Comparison of ENCODE assay signal across 17 mouse cellular contexts in genomic region chr11:36537573-36538133, GRCm38 (mm10).
"Had no signal": no experiment of that assay in that cellular context is flagged by ENCODE, and none has a peak within 500 bp of the region (broad histone marks: within the 10 kb centered on the region; RNA-seq: fewer than 3 reads in every experiment).

No protein-coding gene starts in this region.

- H3K4me2 ChIP-seq: lung, embryonic 14.5 days; midbrain, embryonic 12.5 days; neural tube, embryonic 13.5 days; neural tube, embryonic 15.5 days had no signal

- H3K27ac ChIP-seq: midbrain, embryonic 12.5 days; neural tube, embryonic 13.5 days; neural tube, embryonic 15.5 days had no signal

- H3K4me3 ChIP-seq: midbrain, embryonic 12.5 days; myocyte; neural tube, embryonic 13.5 days; neural tube, embryonic 15.5 days had no signal

- H3K27me3 ChIP-seq: midbrain, embryonic 12.5 days; neural tube, embryonic 13.5 days; neural tube, embryonic 15.5 days had no signal

- H3K9ac ChIP-seq: lung, embryonic 14.5 days; midbrain, embryonic 12.5 days; neural tube, embryonic 13.5 days; neural tube, embryonic 15.5 days had no signal

- DNase-seq: lung, adult 18-20 months; lung, embryonic 14.5 days; midbrain, embryonic 14.5 days; retina, postnatal 1 day; right cerebral cortex, adult 18-20 months; right cerebral cortex, postnatal 25 days; right cerebral cortex, postnatal 4 days; spleen, adult 18-20 months; thymus, adult 18-20 months; thymus, postnatal 14 days; thymus, postnatal 36 days had no signal

- H3K36me3 ChIP-seq: midbrain, embryonic 12.5 days; neural tube, embryonic 13.5 days; neural tube, embryonic 15.5 days had no signal

- ATAC-seq: lung, postnatal 0 days; midbrain, embryonic 16.5 days had no signal

- H3K9me3 ChIP-seq: midbrain, embryonic 12.5 days; neural tube, embryonic 13.5 days; neural tube, embryonic 15.5 days had no signal
